Mouse (Mus musculus) brain, embryonic 14.5 days (tissue): Measurements from ENCODE around the gene Mettl1.

Experiments used
- CTCF ChIP-seq: fragments of 200-500 bp; IDR thresholded peaks from 2 replicates; pipeline ENCODE4 v1.5.1; 2012; ENCODE audit warnings: inconsistent platforms, mild to moderate bottlenecking, moderate library complexity, borderline replicate concordance; ENCODE audit not compliant: insufficient read depth, insufficient read length; ENCODE audit errors: extremely low read depth
- POLR2A ChIP-seq: fragments of 200-500 bp; IDR thresholded peaks from 2 replicates; pipeline ENCODE4 v1.6.1; 2012; ENCODE audit warnings: mild to moderate bottlenecking, inconsistent platforms, borderline replicate concordance; ENCODE audit not compliant: poor library complexity, insufficient read depth, insufficient read length, severe bottlenecking; ENCODE audit errors: extremely low read depth

GRCm38 (mm10) chr10:127079665-127080391 lies 38.6 kb downstream of the Mettl1 start:
- TF ChIP-seq CTCF (peak; percentile 47; the same call in 1 of the 2 replicates), POLR2A (no peak)
